Mouse (Mus musculus) spleen, postnatal 36 days (tissue): ENCODE measurements around the gene Gpr87.
"Not testable (repeated sequence)": the region's sequence is repeated elsewhere in the genome, so short reads cannot be mapped to it uniquely, and the experiment has no call there.

Experiments
- DNase-seq, 2 experiments: peaks; one replicate each; pipeline ENCODE4 v3.0.0; 2022; ENCODE audit warnings: low spot score in 2 of 2, mixed read lengths in 1 of 2

The Gpr87 gene

DNA sequence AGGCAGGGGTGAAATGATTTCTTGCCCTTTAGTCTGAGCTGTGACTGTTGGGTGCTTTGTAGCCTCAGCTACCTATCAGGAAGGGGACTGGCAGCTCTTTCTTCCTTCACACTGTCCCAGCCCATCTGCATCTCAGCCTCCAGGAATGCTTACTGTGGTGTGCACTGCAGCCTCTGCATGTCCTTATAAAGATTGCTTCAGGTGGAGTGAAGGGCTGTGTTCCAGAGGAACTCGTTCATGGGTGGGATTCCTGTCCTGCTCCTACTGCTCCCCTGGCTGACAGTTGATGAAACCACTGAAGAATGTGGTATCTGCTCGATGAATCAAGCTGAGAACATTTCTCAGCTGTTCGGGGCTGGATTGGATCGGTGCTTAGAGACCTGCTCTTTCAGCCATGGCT is 7.6 kb downstream of the Gpr87 start:
- no peak for DNase-seq

DNA sequence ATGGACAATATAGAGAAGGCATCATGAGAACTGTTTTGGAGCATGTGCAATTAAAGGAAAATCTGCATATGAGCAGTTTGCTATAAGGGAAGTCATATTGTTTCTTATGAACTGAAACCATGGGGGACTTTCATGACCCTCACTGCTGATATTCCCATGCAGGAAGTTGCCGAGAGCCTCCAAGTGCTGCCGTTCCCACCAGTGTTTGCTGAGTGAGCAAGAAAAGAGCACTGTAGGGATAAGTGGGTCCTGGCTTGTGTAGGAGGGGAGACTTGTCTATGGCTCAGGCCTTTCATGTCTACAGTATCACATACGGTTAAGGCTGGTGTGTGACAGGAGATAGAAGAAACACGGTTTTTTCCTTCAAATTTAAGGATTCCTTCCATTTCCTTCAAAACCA is 9.2 kb downstream of the Gpr87 start:
- no peak for DNase-seq

DNA sequence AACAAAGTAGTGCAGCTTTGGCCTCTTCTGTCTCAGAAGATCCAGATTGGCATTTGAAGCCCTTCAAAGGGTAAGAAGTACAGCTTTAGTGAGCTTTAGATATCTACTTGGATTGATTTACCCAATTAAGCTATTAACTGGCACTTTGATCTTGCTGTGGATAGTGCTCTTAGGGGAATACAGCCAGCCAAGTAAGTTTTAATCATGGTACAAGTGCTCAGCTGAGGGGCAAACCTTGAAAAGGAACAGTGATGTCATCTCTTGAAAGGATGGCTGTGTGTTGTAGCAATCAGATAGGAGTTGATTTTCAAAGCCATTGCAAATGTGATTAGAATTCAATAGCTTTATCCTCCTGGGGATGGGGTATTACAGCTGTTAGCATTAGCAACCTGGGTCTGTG is 12.8 kb downstream of the Gpr87 start:
- DNase-seq = no peak

DNA sequence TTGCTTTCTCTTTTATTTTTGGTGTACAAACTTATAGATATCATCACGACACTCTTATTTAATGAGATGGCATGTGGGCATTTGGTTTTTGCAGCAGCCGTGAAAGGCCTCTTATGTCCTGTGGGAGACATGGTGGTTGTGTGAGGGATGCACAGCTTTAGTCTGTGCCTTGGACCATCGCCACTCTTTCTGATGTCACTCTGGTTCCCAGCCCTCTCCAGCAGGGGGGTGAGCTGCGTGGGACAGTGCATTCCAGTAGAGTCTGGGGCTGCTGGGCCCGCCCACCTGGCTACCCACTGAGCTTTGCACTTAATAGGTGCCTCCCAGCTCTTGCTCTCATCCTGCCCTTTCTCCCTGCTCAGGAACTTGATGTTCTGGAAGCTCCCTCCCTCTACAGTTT is 13.8 kb downstream of the Gpr87 start:
- DNase-seq = no peak

DNA sequence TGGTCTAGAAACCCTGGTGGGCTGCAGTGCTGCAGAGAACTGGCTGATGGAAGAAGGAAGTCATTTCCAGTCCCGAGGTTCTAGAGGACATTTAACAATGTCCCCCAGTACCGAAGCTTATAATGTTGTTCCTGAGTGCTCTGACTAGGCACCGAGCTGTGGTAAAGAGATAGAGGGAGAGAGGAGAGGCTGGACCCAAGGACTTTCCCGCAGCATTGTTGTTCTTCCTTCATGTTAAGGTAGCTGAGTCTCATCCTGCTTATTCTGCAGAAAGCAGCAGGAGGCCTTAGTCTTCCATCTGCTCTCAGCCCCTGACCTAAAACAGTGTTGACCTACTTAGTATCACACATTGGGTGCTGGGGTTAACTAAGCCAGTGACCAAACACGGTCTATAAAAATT is 18.0 kb downstream of the Gpr87 start:
- DNase-seq = no peak

DNA sequence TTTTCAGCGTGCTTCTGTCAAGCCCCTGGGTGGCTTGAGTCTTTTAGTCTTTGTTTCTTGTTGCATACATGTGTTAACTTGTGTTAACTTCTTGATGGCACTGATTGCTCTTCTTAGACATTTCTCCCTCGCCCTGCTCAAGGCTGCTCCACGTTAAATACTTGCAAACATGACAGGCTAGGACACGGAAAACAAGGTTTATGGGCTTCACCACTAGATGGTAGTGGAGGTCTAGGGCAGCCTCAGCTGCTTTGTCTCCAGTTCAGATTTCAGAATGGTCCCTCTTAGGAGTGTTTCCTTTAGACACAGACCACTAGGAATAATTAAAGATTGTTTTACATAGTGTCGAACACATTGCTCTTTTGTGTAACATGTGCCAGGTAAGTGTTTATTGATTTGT is 19.7 kb downstream of the Gpr87 start:
- peak; percentile 45 to 55 for DNase-seq

DNA sequence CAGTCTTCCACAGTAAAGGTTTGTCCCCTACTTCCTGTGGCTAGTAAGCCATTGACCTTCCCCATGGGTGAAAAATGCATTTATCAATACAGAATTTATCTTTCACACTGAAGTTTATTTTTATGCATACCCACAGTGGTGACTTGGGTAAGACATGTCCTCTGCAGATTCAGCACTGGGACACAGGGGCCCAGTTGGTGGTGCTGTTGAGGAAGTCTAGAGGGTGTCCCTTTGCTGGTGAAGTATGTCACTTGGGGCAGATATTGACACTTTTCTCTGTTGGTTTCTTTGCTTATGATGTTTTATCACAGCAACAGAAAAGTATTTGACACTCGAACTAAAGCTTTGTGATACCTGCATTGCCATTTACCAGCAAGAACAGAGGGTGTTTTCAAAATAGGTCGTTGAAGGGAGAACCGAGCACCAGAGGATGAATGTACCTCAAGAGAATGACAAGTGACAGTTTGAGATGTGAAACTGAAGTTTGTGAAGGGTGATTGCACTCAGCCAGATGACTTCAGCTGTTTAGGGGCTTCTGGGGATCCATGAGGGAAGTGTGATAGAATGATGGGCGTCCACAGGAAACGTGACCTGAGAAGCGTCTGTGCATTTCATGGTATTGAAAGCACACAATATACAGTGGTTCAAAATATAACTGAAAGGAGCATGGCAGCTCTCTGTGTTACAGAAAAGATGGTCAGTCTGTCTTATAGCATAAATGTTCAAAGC is 20.3 kb downstream of the Gpr87 start:
- peak; percentile 60 to 66 for DNase-seq

DNA sequence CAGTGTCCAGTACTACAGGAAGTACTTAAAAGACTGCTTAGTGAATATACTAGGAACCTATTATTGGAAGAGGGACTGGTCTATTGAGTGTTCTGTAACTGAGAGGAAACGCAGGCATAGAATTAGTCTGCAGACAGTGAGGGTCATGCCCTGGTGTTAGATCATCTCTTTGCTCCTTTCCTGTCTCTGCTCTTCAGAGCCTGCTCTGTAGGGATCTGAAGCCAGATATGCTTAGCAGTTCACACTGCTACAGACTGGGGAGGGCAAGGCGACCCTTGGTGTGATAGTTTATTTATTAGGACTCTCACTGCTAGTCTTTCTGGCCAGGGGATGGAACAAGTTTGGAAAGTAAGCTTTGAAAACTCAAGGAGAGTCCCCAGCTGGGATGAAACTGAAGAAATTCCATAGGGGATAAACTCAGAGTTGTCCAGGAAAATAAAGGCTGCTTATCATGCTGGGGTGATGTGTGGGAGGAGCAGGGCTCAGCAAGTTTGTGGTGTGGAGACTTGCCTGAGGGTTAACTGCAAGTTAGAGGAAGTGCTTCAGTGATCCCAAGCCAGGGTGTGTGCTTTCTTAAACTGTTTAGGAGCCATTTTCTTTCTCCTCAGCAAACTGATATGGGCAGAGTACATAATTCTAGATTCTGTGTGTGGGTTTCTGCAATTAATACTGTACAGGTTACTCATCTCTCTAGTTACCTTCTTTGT is 24.8 kb downstream of the Gpr87 start:
- no peak for DNase-seq

DNA sequence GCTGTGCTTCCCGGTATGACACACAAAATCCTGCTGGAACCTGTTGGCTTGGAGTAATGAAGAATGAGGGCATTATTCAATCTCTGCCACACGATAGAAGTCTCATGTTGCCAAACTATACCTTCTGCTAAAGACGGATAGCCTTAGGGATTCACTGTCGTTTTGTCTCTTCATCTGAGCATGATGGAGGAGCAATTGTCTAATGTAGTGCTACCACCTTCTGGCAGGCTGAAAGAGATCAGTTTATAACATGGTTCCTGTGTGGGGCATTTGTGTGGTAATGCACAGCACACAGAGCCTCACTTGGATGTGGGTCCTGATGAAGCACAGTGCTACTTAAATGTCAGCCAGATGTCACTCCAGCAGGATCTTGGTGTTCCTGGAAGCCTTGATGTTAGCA is 25.7 kb downstream of the Gpr87 start:
- no peak for DNase-seq

DNA sequence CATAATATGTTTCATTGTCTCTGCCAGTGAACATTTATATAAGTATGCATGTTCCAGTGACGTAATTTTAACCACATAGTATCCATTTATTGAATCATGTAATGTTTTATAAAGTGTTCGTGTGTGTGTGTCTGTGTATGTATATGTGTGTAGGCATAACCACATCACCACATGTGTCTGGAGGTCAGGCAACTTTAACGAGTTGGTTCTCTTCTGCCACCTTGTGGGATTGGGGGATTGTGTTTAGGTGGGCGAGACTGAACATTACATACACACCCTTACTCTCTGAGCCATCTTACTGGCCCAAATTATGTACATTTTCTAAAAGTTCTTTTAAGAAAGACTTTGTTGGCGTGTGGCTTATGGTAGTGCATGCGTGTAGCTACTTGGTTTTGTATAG is 26.4 kb downstream of the Gpr87 start:
- DNase-seq = no peak

DNA sequence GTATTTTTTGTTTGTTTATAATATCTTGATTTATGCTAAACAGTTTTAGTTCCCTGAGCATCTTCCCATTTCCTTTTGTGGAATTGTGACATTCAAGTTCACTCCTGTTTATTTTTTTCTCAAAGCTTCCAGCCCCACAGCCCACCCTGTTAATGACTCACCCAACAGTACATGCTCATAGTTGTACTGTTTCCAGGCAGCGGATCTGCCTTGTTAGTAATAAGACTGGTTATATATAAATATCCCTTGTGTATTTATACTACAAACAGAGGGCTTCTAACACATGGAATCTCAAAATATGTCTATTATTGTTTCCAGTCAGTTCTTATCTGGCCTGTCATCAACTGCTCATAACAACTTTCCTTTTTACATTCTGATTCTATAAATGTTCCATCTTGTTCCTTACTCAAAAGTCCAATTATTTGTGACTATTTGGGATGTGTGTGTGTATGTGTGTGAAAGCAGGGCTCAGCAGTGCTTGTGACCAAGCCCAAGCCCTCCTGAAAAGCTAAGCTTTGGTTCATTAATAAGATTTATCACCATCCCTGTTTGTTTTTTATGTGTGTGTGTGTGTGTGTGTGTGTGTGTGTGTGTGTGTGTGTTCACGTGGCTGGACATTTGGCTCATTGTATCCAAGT is 27.4 kb downstream of the Gpr87 start:
- DNase-seq = no peak

DNA sequence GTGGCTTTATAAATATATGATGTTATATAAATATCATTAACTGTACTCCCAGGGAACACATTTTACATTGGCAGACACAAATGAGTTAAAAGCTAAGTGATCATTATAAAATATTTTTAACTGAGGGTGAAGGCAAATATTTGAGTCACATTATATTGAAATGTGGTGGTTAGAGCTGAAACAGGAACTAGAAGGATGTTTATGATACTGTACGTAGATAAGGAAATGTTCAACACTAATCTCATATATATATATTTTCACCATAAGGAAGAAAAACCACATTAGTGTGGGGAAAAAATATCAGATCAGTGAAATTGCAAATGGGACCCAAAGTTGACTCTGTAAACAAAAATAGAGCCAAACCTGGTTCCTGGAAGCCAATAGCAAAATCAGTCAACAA is 34.4 kb downstream of the Gpr87 start:
- no peak for DNase-seq

DNA sequence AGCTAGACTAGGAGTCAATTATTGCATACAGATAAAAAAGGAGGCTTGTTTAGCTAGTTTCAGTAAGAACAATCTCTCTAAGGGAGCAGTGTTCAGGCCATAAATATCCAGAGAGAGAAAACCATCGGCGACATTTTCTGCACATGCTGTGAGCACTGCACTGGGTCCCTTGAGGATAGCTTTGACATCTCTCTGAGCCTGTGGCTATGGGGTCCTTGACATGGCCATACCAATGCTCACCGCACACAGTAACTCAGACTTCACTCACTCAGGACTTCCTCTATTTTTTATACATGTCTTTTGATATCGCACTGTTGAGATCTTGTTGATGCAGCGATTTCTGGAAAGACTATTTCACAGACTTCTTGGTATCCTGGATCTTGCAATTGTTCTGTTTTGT is 37.9 kb downstream of the Gpr87 start:
- no peak for DNase-seq

DNA sequence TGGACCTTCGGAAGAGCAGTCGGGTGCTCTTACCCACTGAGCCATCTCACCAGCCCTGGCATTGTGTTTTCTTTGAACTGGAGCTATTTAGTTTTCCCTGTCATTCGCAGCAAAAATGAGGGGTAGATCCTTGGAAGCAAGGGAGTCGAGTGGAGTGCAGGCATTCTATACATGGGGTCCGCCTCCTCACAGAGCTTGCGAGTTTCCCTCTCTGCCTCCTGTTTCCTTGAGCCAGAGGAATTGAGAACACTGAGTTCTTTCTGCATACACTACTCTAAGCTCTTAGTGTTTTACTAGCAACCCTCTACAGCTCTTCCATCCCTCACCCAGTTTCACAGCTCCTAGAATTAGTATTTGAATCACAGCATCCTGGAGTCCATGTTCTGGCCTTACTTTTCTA is 39.5 kb downstream of the Gpr87 start:
- no peak for DNase-seq

DNA sequence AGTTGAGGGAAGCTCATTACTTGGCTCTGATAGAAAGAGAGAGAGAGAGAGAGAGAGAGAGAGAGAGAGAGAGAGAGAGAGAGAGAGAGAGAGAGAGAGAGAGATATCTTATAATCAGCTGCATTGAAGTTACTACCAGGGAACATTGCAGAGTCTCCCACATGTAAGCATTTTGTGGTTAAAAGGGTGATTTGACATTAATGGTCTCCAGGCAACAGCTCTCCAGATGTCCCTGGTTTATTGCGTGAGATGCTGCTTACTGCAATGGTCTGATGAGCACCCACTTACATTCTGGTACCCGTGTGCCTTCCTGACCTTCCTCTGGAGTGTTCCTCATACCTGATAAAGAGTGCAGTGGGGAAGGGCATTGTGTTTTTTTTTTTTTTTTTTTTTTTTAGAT is 40.0 kb downstream of the Gpr87 start:
- DNase-seq = no peak

DNA sequence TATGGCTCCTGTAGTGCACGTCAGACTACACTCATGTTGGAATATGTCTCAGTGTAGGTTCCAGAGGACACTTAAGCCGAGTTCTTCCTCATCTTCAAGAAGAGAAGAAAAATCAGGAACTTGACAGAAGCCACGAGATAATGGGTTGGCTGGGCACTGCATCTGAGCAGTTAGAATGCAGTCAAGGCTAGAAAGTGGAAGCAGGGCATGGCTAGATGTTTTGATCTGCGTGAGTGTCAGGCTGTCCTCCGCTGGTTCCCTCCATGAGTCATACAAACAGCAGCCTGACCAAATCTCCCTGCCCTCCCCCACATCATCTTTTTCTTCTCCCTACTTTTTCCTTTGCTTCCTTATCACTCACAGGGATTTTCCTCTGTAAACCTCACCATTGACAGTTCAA is 41.5 kb downstream of the Gpr87 start, which contains the start of gene P2ry14:
Gene P2ry14 (minus strand): TSS at position 195 of the 400 bp plus-strand sequence.
- peak; percentile 33 to 34 for DNase-seq

DNA sequence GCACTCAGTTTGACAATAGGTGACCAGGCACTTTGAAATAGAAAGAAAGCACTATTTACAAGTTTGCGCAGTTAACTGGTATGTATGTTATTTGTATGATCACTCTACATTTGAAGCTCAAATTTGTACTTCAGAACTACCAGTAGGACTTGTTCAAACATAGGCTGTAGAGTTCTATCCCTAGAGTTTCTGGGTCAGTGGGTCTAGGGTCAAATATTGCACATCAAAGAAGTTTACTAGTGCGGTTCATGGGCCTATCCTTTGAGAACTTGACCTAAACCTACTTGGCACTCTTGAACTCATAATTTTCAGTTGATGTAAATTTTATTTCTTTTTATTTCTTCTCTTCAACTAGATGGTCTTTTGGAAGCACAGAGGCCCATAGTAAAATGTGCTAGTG is 44.3 kb downstream of the Gpr87 start:
- DNase-seq = no peak

DNA sequence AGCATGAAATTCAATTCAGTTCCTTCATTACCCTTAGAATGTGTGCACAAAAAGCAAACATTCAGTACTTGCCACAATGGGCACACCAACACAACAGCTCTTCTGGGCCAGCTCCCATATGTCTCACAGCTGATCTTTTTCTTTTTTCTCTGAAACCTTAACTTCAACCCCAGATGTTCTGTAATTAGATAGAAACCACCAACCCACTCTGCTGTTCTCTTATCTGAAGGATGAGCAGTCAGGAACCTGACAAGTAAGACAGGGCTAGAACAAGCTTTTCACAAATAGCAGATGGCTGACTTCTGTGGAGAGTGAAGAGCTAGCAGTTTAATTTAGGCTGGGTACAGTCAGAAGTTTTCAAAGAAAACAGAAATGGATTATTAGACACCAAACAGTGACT is 45.3 kb downstream of the Gpr87 start:
- DNase-seq = no peak

DNA sequence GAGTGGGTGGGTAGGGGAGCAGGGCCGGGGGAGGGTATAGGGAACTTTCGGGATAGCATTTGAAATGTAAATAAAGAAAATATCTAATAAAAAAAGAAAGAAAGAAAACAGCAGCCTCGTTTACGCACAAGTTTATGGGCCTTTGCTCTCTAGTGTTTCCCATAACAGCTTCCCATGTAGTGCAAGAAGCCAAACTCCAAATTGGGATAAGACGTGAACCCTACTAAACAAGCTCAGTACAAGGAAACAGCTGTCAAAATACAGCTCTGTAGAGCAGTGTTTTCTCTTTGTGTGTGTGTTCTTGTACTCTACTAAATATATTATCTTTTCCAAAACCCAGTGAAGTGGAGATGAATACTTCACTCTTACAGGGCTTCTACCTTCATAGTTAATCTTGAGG is 49.7 kb downstream of the Gpr87 start:
- no peak for DNase-seq

DNA sequence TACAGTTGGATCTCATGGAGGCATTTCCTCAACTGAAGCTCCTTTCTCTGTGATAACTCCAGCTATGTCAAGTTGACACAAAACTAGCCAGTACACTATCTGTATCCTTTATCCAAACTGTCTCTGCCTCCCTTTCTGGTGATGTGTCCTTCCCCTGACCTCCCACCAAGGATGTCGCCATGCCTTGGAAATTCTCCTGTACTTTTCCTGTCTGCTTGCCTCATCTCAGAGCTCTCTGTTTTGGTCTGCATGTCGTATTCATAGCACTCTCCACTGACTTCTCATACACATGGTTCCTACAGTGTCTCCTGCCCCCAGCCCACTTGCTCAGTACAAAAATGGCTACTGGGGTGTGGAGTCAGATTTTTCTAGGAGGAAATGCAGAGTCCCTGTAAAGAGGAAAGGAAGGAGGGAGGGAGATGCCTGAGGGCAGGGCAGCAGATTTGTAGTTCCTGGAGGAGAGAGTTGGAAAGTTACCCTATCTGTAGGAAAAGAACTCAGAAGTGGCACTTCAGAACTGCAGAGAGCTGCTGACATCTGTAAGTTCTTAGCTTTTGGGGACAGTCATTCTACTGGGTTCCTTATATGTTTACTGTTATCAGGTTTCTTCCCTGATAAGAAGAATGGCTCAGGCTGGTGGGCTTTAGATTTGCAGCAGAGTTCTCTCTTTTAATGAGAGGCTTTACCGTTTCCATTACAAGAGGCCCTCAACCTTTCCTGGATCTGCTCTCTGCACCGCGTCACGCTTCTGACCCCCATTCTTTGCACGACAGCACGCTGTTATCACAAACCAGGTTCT is 53.2 kb downstream of the Gpr87 start:
- DNase-seq = no peak

DNA sequence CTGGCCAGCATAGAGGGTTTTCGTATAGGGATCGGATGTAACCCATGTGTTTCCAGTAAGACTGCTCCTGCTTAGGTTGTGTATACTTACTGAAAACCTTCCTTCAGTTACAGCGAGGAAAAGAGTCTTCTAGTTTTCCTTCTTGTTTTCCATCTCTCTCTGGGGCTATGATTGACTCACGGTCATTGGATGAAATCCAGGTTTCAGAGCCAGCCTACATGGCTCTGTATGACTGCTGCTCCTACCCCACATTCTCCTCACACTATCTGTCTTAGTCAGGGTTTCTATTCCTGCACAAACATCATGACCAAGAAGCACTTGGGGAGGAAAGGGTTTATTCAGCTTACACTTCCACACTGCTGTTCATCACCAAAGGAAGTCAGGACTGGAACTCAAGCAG is 54.0 kb downstream of the Gpr87 start:
- not testable (repeated sequence) for DNase-seq

DNA sequence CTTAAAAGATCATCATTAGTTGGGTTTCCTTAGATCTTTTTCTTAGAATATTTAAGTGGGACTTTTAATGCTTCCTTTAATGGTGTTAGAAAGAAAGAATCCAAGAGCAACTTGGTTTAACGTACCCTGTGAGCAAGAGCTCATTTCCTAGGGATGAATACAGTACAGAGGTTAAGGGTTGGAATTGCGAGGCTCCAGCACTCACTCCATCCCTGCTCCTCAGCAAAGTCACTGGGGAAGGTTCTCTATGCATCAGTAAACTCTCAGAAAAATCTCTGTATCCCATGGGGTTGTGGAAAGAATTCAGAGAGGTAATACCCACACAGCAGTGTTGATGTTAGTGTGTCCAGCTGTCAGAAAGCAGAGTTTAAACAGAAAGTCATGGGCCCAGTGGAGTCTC is 54.8 kb downstream of the Gpr87 start:
- no peak for DNase-seq
